Mouse (Mus musculus) hindbrain, embryonic 16.5 days (tissue): ENCODE data around the gene Rbpms2. TPM values are rescaled to one million over a fixed set of nuclear protein-coding genes. Genes with fewer than 3 reads are reported as not detected.
A peak's percentile ranks its signal among the peaks of the same experiment; 100 is the strongest.

Experiments used
- ATAC-seq: fragments of 200-750 bp; cut with Nextera tagmentation; 2 replicates; pipeline ENCODE4 v1.8.0; 2017; ENCODE audit warnings: moderate TSS enrichment, moderate library complexity
- H3K27ac ChIP-seq: fragments of 300-500 bp; sonication (generic); 2 replicates; pipeline ENCODE4 v1.5.1; 2014; ENCODE audit warnings: low read depth, mild to moderate bottlenecking, control low read depth, low read length, moderate library complexity
- H3K27me3 ChIP-seq: fragments of 300-500 bp; sonication (generic); replicated peaks from 2 replicates; pipeline ENCODE4 v1.6.1; 2014; ENCODE audit warnings: low read length; ENCODE audit not compliant: control insufficient read depth, insufficient read depth
- H3K36me3 ChIP-seq: fragments of 300-500 bp; sonication (generic); 2 replicates; pipeline ENCODE4 v1.6.1; 2014; ENCODE audit warnings: mild to moderate bottlenecking, low read length, moderate library complexity, mixed read lengths; ENCODE audit not compliant: control insufficient read depth, insufficient read depth
- H3K4me1 ChIP-seq: fragments of 300-500 bp; sonication (generic); 2 replicates; pipeline ENCODE4 v1.6.1; 2014; ENCODE audit warnings: low read depth, low read length; ENCODE audit not compliant: control insufficient read depth, insufficient read depth
- H3K4me2 ChIP-seq: fragments of 300-500 bp; sonication (generic); 2 replicates; pipeline ENCODE4 v1.6.1; 2014; ENCODE audit warnings: mild to moderate bottlenecking, low read length, control low read depth, moderate library complexity
- H3K4me3 ChIP-seq: fragments of 300-500 bp; sonication (generic); 2 replicates; pipeline ENCODE4 v1.5.1; 2014; ENCODE audit warnings: mild to moderate bottlenecking, low read length, control low read depth, moderate library complexity
- H3K9ac ChIP-seq: fragments of 300-500 bp; sonication (generic); 2 replicates; pipeline ENCODE4 v1.6.1; 2014; ENCODE audit warnings: low read depth, mild to moderate bottlenecking, control low read depth, low read length, moderate library complexity
- H3K9me3 ChIP-seq: fragments of 300-500 bp; sonication (generic); 2 replicates; pipeline ENCODE4 v1.6.1; 2014; ENCODE audit warnings: mild to moderate bottlenecking, low read length, moderate library complexity; ENCODE audit not compliant: control insufficient read depth
- WGBS: fragments of 180-500 bp; shearing (Covaris S2); extraction: QIAGEN DNeasy Blood & Tissue Kit; methylation state at CpG from one replicate; pipeline ENCODE4 v1.1.7; 2014; 5-methylcytosine and 5-hydroxymethylcytosine counted together
- polyA plus RNA-seq: library from polyadenylated mRNA; unstranded; fragments of >200 nt; fragmentation: Nextera tagmentation; extraction: Ambion mirVana; gene quantifications from 2 replicates; pipeline ENCODE4 v1.2.1, GENCODE M21; 2015

Gene Rbpms2
- polyA plus RNA-seq = 4.6 and 4.7 TPM in 2 replicates

- H3K9ac ChIP-seq = peak within 1 kb of the TSS; percentile 67
- H3K4me1 ChIP-seq = peaks cover 13% of the 10 kb centered on the region
- peak within 1 kb of the TSS; percentile 69 for H3K4me3 ChIP-seq
- H3K36me3 ChIP-seq = no peaks in the 10 kb centered on the region
- WGBS = under 1% methylated on average over 33 of the region's 40 CpGs
- H3K27ac ChIP-seq = peak within 1 kb of the TSS; percentile 5; the same call in 1 of the 2 replicates
- ATAC-seq = no peak
- peak within 1 kb of the TSS; percentile 97 for H3K4me2 ChIP-seq
- H3K27me3 ChIP-seq = peaks cover 18% of the 10 kb centered on the region
- H3K9me3 ChIP-seq = no peaks in the 10 kb centered on the region
Observed at GRCm38 (mm10) chr9:65629025-65629766, at the start of gene Rbpms2. Rbpms2 (plus strand) TSS chr9:65629648.

GRCm38 (mm10) chr9:65579781-65580371, 49.6 kb upstream of the Rbpms2 start, which contains the start of gene Plekho2:
Plekho2 (minus strand) TSS chr9:65580040.
- ATAC-seq = peak; percentile 94
- Histone ChIP-seq H3K4me2 (peak within 1 kb of the TSS; percentile 84), H3K9ac (peak within 1 kb of the TSS; percentile 71), H3K4me3 (peak within 1 kb of the TSS; percentile 60), H3K27me3 (no peaks in the 10 kb centered on the region), H3K27ac (peak within 1 kb of the TSS; percentile 66), H3K36me3 (no peaks in the 10 kb centered on the region), H3K4me1 (peaks cover 26% of the 10 kb centered on the region), H3K9me3 (no peaks in the 10 kb centered on the region)
- WGBS = 1% methylated on average over 45 of the region's 45 CpGs

- Histone ChIP-seq H3K4me1 (peaks cover 23% of the 10 kb centered on the region), H3K27me3 (no peaks in the 10 kb centered on the region), H3K9me3 (no peaks in the 10 kb centered on the region), H3K36me3 (no peaks in the 10 kb centered on the region), H3K4me3 (peak overlapping the region; percentile 60), H3K4me2 (peak overlapping the region; percentile 84), H3K27ac (peak overlapping the region; percentile 66), H3K9ac (peak overlapping the region; percentile 71)
- 6% methylated on average over 25 of the region's 29 CpGs for WGBS
- ATAC-seq = peak; percentile 77
Observed at GRCm38 (mm10) chr9:65580401-65581256, 48.8 kb upstream of the Rbpms2 start.

- 30% methylated on average over 8 of the region's 8 CpGs for WGBS
- Histone ChIP-seq H3K4me1 (peaks cover 28% of the 10 kb centered on the region), H3K9ac (no peak overlapping the region), H3K4me3 (no peak overlapping the region), H3K4me2 (no peak overlapping the region), H3K27me3 (no peaks in the 10 kb centered on the region), H3K27ac (no peak overlapping the region), H3K9me3 (no peaks in the 10 kb centered on the region), H3K36me3 (no peaks in the 10 kb centered on the region)
- ATAC-seq = no peak
Observed at GRCm38 (mm10) chr9:65583045-65583444, 46.4 kb upstream of the Rbpms2 start.

DNA sequence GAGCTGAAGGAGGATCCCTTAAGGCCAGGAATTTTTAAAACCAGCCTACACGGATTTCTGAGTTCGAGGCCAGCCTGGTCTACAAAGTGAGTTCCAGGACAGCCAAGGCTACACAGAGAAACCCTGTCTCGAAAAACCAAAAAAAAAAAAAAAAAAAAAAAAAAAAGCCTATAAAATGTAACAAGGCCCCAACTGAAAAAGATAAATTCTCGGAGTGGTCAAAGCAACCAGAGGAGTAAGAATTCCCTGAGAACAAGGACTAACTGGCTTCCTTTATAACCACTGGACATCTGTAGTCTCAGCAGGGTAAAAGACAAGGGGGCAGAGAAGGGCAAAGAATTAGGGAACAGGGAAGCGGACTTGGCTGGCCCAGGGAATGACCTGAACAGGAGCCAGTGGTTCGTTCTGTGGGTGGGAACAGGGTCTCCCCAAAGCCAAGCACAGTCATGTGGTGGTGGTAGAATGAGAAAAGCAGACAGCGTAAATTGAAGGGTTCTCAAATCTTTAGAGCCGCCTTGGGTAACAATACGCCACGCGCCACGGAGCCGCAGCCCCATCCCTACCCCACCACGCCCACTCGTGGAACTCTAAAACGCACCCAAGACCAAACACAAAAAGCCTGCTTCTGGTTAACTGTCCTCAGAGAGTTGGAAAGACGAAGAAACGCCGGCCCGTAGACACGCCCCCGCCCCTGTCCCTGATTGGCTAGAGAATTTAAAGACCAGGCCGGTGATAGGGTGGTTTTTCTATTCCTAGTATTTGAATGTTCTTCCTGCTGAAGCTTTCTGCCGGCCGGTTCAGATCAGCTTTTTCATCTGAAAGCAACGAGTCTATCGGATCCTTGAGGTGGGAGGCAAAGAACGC, 42.8 kb upstream of the Rbpms2 start, which contains the start of gene Pif1:
TSS of gene Pif1 (plus strand) at position 755 of the 864 bp plus-strand sequence.
- ATAC-seq = peak; percentile 87
- no peaks in the 10 kb centered on the region for H3K27me3 ChIP-seq
- peak within 1 kb of the TSS; percentile 94 for H3K4me2 ChIP-seq
- H3K27ac ChIP-seq = no peak within 1 kb of the TSS
- peaks cover 18% of the 10 kb centered on the region for H3K4me1 ChIP-seq
- H3K4me3 ChIP-seq = peak within 1 kb of the TSS; percentile 53
- H3K9ac ChIP-seq = peak within 1 kb of the TSS; percentile 63
- H3K9me3 ChIP-seq = no peaks in the 10 kb centered on the region
- no peaks in the 10 kb centered on the region for H3K36me3 ChIP-seq
- 11% methylated on average over 28 of the region's 28 CpGs for WGBS

- H3K4me1 ChIP-seq = peaks cover 18% of the 10 kb centered on the region
- no peaks in the 10 kb centered on the region for H3K27me3 ChIP-seq
- WGBS = under 1% methylated on average over 6 of the region's 6 CpGs
- no peak overlapping the region for H3K27ac ChIP-seq
- peak overlapping the region; percentile 94 for H3K4me2 ChIP-seq
- no peak for ATAC-seq
- peak overlapping the region; percentile 53 for H3K4me3 ChIP-seq
- no peak overlapping the region; the same call in 1 of the 2 replicates for H3K9ac ChIP-seq
- H3K36me3 ChIP-seq = no peaks in the 10 kb centered on the region
- no peaks in the 10 kb centered on the region for H3K9me3 ChIP-seq
Observed at GRCm38 (mm10) chr9:65587270-65587572, 42.2 kb upstream of the Rbpms2 start.

GRCm38 (mm10) chr9:65587573-65588358, 41.7 kb upstream of the Rbpms2 start:
- Histone ChIP-seq H3K36me3 (no peaks in the 10 kb centered on the region), H3K27ac (no peak overlapping the region), H3K9ac (peak overlapping the region; percentile 63), H3K4me2 (peak overlapping the region; percentile 94), H3K4me3 (peak overlapping the region; percentile 53), H3K9me3 (no peaks in the 10 kb centered on the region), H3K27me3 (no peaks in the 10 kb centered on the region), H3K4me1 (peaks cover 18% of the 10 kb centered on the region)
- WGBS = under 1% methylated on average over 64 of the region's 64 CpGs
- ATAC-seq = peak; percentile 55; the same call in 1 of the 2 replicates

GRCm38 (mm10) chr9:65589091-65589490, 40.4 kb upstream of the Rbpms2 start:
- Histone ChIP-seq H3K27ac (no peak overlapping the region), H3K9ac (no peak overlapping the region), H3K36me3 (no peaks in the 10 kb centered on the region), H3K9me3 (no peaks in the 10 kb centered on the region), H3K4me1 (peaks cover 18% of the 10 kb centered on the region), H3K27me3 (no peaks in the 10 kb centered on the region), H3K4me3 (no peak overlapping the region), H3K4me2 (peak overlapping the region; percentile 94)
- no peak for ATAC-seq
- WGBS = 88% methylated on average over 3 of the region's 3 CpGs
